Mouse (Mus musculus): ENCODE results near the gene Prss48.

Prss48 gene

GRCm38 (mm10) chr3:85950914-85951313 is 51.4 kb downstream of the Prss48 start:
- in situ Hi-C loops (cut with MboI, MseI) = no loop called here

Measured in T-helper 17 cell (primary cell).